Mouse (Mus musculus) monocyte, adult 5-6 weeks (primary cell): Measurements from ENCODE around the gene Megf8. TPM values are rescaled to one million over a fixed set of nuclear protein-coding genes. Genes with fewer than 3 reads are reported as not detected.

Experiments
- ATAC-seq: fragments of 153-309, 156-312 bp; replicated peaks from 2 replicates; pipeline ENCODE4 v1.8.0; 2017; ENCODE audit warnings: mild to moderate bottlenecking; ENCODE audit not compliant: low TSS enrichment, insufficient number of reproducible peaks, severe bottlenecking, poor library complexity, low FRiP score
- total RNA-seq: library from RNA; stranded (forward); fragments of 200-1000, 200-491, 200-594 nt; gene quantifications from 3 replicates; pipeline ENCODE4 v1.2.3, GENCODE M21; 2017

Gene Megf8
- total RNA-seq, 1 experiment from 2014 or later: 0.86 TPM

GRCm38 (mm10) chr7:25278341-25279075 lies 38.5 kb upstream of the Megf8 start:
- ATAC-seq: peak; percentile 53

- ATAC-seq: 0 out of 2 replicates have a peak, but pooled peaks have one; percentile 3
These were observed 37.7 kb upstream of the Megf8 start for GRCm38 (mm10) chr7:25279076-25279860.

GRCm38 (mm10) chr7:25279861-25280791 lies 36.8 kb upstream of the Megf8 start:
- ATAC-seq: no peak

GRCm38 (mm10) chr7:25281166-25281733 lies 35.7 kb upstream of the Megf8 start:
- no peak; the same call in 1 of the 2 replicates for ATAC-seq

- ATAC-seq: peak; percentile 42
These were observed 35.0 kb upstream of the Megf8 start for GRCm38 (mm10) chr7:25281734-25282601.

- no peak for ATAC-seq
These were observed 34.2 kb upstream of the Megf8 start for GRCm38 (mm10) chr7:25282731-25283211.

- 0 out of 2 replicates have a peak, but pooled peaks have one; percentile 6 for ATAC-seq
These were observed 33.3 kb upstream of the Megf8 start for GRCm38 (mm10) chr7:25283637-25284036.

- no peak for ATAC-seq
These were observed 32.8 kb upstream of the Megf8 start for GRCm38 (mm10) chr7:25284171-25284570.

GRCm38 (mm10) chr7:25284766-25285165 lies 32.2 kb upstream of the Megf8 start:
- ATAC-seq: no peak

GRCm38 (mm10) chr7:25285511-25286238 lies 31.3 kb upstream of the Megf8 start:
- no peak for ATAC-seq

- no peak for ATAC-seq
These were observed 30.0 kb upstream of the Megf8 start for GRCm38 (mm10) chr7:25286989-25287388.

GRCm38 (mm10) chr7:25288011-25288410 lies 29.0 kb upstream of the Megf8 start:
- ATAC-seq: no peak

GRCm38 (mm10) chr7:25288721-25289120 lies 28.2 kb upstream of the Megf8 start:
- ATAC-seq: no peak

- no peak for ATAC-seq
These were observed 27.0 kb upstream of the Megf8 start for GRCm38 (mm10) chr7:25289925-25290324.

- no peak for ATAC-seq
These were observed 26.5 kb upstream of the Megf8 start for GRCm38 (mm10) chr7:25290463-25290862.

GRCm38 (mm10) chr7:25290911-25291310 lies 26.1 kb upstream of the Megf8 start:
- no peak for ATAC-seq

GRCm38 (mm10) chr7:25292107-25292506 lies 24.9 kb upstream of the Megf8 start:
- no peak for ATAC-seq
